Mouse (Mus musculus): ENCODE results near the gene Slc25a11. TPM values are rescaled to one million over a fixed set of nuclear protein-coding genes. Genes with fewer than 3 reads are reported as not detected.

The Slc25a11 gene
- polyA plus RNA-seq, 1 experiment from 2014 or later = 138 TPM

DNA sequence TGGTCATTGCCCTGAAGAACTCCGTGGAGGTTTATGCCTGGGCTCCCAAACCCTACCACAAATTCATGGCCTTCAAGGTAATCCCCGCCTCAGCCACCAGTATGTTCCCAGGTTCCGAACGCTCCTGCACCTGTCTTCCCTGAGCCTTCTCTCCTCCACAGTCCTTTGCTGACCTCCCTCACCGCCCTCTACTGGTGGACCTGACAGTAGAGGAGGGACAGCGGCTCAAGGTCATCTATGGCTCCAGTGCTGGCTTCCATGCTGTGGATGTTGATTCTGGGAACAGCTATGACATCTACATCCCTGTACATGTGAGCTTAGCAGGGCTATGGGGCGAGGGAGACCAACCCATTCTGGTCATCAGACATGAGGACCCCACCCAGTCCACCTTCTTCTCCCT, 34.8 kb downstream of the Slc25a11 start:
- H3K4me3 ChIP-seq (ENCODE audit: low read depth, low read length) = no peak overlapping the region
- no peaks in the 10 kb centered on the region for H3K9me3 ChIP-seq (ENCODE audit: control insufficient read depth, low read length)
- no peak for DNase-seq (ENCODE audit: low spot score)
- H3K27ac ChIP-seq (ENCODE audit: low read depth, low read length) = no peak overlapping the region
- peaks cover 15% of the 10 kb centered on the region; the same call in 1 of the 2 replicates for H3K36me3 ChIP-seq (ENCODE audit: control insufficient read depth, insufficient read depth, low read length)
- 82% methylated on average over 7 of the region's 7 CpGs for WGBS
- no peak overlapping the region for H3K4me2 ChIP-seq (replicated peaks; ENCODE audit: low read depth, low read length)
- peaks cover 6% of the 10 kb centered on the region; the same call in 1 of the 2 replicates for H3K27me3 ChIP-seq (ENCODE audit: control insufficient read depth, insufficient read depth, low read length)
- H3K9ac ChIP-seq (ENCODE audit: low read depth, low read length) = no peak overlapping the region
- H3K4me1 ChIP-seq (replicated peaks; ENCODE audit: control insufficient read depth, insufficient read depth, low read length) = no peaks in the 10 kb centered on the region; the same call in 1 of the 2 replicates
- no peak for ATAC-seq (ENCODE audit: low FRiP score)

DNA sequence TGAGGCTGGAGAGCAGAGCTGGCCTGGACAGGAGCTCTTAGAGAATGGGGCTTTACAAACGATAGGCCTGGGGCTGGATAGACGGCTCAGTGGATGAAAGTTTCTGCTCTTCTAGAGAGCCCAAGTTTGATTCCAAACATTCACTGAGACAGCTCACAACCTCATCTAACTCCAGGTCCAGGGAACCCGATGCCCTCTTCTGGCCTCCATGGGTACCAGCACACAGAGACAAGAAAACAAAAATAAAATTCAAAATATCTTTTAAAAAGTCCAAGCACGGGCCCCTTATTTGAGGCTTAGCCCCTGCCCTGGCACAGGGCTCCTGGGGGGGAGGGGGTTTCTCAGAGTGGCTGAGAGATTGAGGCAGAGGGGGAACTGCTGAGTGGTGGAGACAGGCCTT, 36.5 kb downstream of the Slc25a11 start:
- Histone ChIP-seq H3K4me3 (ENCODE audit: low read depth, low read length) (no peak overlapping the region), H3K4me2 (replicated peaks; ENCODE audit: low read depth, low read length) (no peak overlapping the region), H3K4me1 (replicated peaks; ENCODE audit: control insufficient read depth, insufficient read depth, low read length) (no peaks in the 10 kb centered on the region; the same call in 1 of the 2 replicates), H3K27ac (ENCODE audit: low read depth, low read length) (no peak overlapping the region), H3K27me3 (ENCODE audit: control insufficient read depth, insufficient read depth, low read length) (peaks cover 2% of the 10 kb centered on the region; the same call in 1 of the 2 replicates), H3K9ac (ENCODE audit: low read depth, low read length) (no peak overlapping the region), H3K9me3 (ENCODE audit: control insufficient read depth, low read length) (no peaks in the 10 kb centered on the region), H3K36me3 (ENCODE audit: control insufficient read depth, insufficient read depth, low read length) (peaks cover 15% of the 10 kb centered on the region; the same call in 1 of the 2 replicates)
- DNase-seq (ENCODE audit: low spot score) (no peak), ATAC-seq (ENCODE audit: low FRiP score) (no peak)
- WGBS = 93% methylated on average over 4 of the region's 4 CpGs

DNA sequence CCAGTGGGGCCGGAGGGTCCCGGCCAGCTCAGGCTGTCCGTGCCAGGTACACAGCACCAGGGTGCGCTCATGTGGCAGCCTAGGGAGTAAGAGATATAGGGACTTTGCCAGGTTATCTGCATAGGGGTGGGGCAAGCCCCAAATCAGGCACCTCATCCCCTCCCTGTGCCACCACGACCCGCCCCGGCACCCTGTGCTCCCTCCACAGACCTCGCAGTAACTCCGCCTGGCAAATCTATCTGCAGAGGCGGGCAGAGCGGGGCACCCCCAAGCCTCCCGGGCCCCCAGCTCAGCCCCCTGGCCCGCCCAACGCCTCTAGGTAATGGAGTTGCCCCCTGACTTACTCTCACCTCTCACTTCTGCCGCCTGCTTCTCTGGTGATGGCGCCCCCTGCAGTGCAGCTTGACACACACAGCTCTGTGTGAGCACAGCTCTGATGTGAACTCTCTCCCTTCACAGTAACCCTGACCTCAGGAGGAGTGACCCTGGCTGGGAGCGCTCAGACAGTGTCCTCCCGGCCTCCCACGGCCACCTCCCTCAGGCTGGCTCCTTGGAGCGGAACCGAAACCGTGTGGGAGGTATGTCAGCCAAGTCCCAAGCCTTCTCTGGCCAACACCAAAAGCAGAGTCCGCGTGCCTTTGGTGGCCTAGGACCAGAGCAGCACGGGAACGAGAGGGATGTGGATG, 38.8 kb downstream of the Slc25a11 start:
- no peak for ATAC-seq (ENCODE audit: low FRiP score)
- Histone ChIP-seq H3K9me3 (ENCODE audit: control insufficient read depth, low read length) (no peaks in the 10 kb centered on the region), H3K27ac (ENCODE audit: low read depth, low read length) (no peak overlapping the region), H3K4me1 (replicated peaks; ENCODE audit: control insufficient read depth, insufficient read depth, low read length) (no peaks in the 10 kb centered on the region), H3K9ac (ENCODE audit: low read depth, low read length) (no peak overlapping the region), H3K36me3 (ENCODE audit: control insufficient read depth, insufficient read depth, low read length) (peaks cover 15% of the 10 kb centered on the region; the same call in 1 of the 2 replicates), H3K4me3 (ENCODE audit: low read depth, low read length) (no peak overlapping the region), H3K27me3 (ENCODE audit: control insufficient read depth, insufficient read depth, low read length) (no peaks in the 10 kb centered on the region), H3K4me2 (replicated peaks; ENCODE audit: low read depth, low read length) (no peak overlapping the region)
- DNase-seq (ENCODE audit: low spot score) = peak; percentile 25
- WGBS = 85% methylated on average over 25 of the region's 26 CpGs

DNA sequence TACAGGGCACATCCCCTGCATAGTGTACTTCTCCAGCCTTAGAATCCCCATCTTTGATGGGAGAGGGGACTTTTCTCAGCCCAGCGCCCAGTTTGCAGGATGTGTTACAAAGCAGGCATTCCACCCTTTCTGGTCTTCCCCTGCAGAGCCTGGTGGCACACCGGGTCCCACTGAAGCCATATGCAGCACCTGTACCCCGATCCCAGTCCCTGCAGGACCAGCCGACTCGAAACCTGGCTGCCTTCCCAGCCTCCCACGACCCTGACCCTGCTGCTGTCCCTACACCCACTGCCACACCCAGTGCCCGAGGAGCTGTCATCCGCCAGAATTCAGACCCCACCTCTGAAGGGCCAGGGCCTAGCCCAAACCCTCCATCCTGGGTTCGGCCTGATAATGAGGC, 39.7 kb downstream of the Slc25a11 start:
- Histone ChIP-seq H3K9me3 (ENCODE audit: control insufficient read depth, low read length) (no peaks in the 10 kb centered on the region), H3K4me2 (replicated peaks; ENCODE audit: low read depth, low read length) (no peak overlapping the region), H3K4me3 (ENCODE audit: low read depth, low read length) (no peak overlapping the region), H3K27ac (ENCODE audit: low read depth, low read length) (no peak overlapping the region), H3K36me3 (ENCODE audit: control insufficient read depth, insufficient read depth, low read length) (peaks cover 13% of the 10 kb centered on the region; the same call in 1 of the 2 replicates), H3K4me1 (replicated peaks; ENCODE audit: control insufficient read depth, insufficient read depth, low read length) (no peaks in the 10 kb centered on the region), H3K27me3 (ENCODE audit: control insufficient read depth, insufficient read depth, low read length) (no peaks in the 10 kb centered on the region), H3K9ac (ENCODE audit: low read depth, low read length) (no peak overlapping the region)
- DNase-seq (ENCODE audit: low spot score) (no peak), ATAC-seq (ENCODE audit: low FRiP score) (no peak)
- WGBS = 91% methylated on average over 9 of the region's 9 CpGs

DNA sequence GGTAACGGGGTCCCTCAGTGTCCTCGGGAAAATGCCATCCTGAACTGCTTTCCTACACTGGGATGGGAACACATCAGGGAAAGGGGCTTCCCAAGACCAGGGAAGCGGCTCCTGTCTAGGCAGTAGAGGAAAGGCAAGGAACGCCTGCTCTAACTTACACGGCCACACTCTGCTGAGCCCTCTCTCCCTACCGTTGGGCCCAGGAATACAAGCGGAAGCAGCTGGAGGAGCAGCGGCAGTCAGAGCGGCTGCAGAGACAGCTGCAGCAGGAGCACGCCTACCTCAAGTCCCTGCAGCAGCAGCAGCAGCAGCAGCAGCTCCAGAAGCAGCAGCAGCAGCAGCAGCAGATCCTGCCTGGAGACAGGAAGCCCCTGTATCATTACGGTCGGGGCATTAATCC, 40.6 kb downstream of the Slc25a11 start:
- 76% methylated on average over 12 of the region's 12 CpGs for WGBS
- DNase-seq (ENCODE audit: low spot score) (no peak), ATAC-seq (ENCODE audit: low FRiP score) (no peak)
- Histone ChIP-seq H3K4me1 (replicated peaks; ENCODE audit: control insufficient read depth, insufficient read depth, low read length) (no peaks in the 10 kb centered on the region), H3K27ac (ENCODE audit: low read depth, low read length) (no peak overlapping the region), H3K27me3 (ENCODE audit: control insufficient read depth, insufficient read depth, low read length) (no peaks in the 10 kb centered on the region), H3K4me3 (ENCODE audit: low read depth, low read length) (no peak overlapping the region), H3K9ac (ENCODE audit: low read depth, low read length) (no peak overlapping the region), H3K9me3 (ENCODE audit: control insufficient read depth, low read length) (no peaks in the 10 kb centered on the region), H3K36me3 (ENCODE audit: control insufficient read depth, insufficient read depth, low read length) (peaks cover 13% of the 10 kb centered on the region; the same call in 1 of the 2 replicates), H3K4me2 (replicated peaks; ENCODE audit: low read depth, low read length) (no peak overlapping the region)

DNA sequence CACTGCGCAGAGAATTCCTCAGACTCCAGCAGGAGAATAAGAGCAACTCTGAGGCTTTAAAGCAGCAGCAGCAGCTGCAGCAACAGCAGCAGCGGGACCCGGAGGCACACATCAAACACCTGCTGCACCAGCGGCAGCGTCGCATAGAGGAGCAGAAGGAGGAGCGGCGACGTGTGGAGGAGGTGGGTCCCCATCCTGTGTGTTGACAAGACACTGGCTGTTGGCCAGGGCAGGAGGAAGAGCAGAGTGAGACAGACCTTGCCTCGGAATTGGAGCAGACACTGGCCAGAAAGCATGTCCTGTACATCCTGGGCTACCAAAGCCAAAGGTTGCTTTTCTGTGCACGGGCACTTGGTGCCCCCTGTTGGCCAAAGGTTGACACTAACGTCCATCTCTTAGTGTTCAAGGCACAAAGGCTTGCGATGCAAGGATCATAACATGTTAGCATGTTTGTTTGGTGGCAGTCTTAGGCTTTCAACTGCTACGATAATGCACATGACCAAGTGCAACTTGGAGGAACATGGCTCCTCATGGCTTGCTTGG, 42.2 kb downstream of the Slc25a11 start:
- Histone ChIP-seq H3K27ac (ENCODE audit: low read depth, low read length) (no peak overlapping the region), H3K4me2 (replicated peaks; ENCODE audit: low read depth, low read length) (no peak overlapping the region), H3K9me3 (ENCODE audit: control insufficient read depth, low read length) (no peaks in the 10 kb centered on the region), H3K36me3 (ENCODE audit: control insufficient read depth, insufficient read depth, low read length) (peaks cover 11% of the 10 kb centered on the region; the same call in 1 of the 2 replicates), H3K9ac (ENCODE audit: low read depth, low read length) (no peak overlapping the region), H3K4me1 (replicated peaks; ENCODE audit: control insufficient read depth, insufficient read depth, low read length) (no peaks in the 10 kb centered on the region), H3K4me3 (ENCODE audit: low read depth, low read length) (no peak overlapping the region), H3K27me3 (ENCODE audit: control insufficient read depth, insufficient read depth, low read length) (no peaks in the 10 kb centered on the region)
- no peak for ATAC-seq (ENCODE audit: low FRiP score)
- WGBS = 68% methylated on average over 14 of the region's 14 CpGs
- DNase-seq (ENCODE audit: low spot score) = peak; percentile 86

DNA sequence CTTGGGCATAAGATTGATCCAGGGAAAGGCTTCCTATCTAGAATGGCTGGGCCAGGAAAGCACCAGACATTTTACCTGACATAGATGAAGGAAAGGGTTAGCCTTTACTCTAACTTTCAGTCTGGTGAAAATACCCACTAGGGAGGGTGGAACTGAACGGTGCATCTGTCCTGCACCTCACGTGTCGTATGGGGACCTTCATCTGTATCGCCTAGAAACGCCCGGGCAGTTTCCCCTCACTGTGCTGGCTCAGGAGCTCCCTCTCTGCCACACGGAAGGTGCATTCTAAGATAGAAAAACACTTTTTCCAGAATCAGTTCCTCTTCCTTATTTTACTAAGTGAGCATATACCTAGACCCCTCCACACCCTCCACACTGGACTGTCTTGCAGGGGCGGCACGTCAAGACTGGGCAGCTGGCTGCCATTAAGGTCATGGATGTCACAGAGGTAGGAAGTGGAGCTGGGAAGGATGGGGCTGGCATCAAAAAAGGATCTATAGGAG, 48.8 kb downstream of the Slc25a11 start:
- no peak overlapping the region for H3K4me2 ChIP-seq (replicated peaks; ENCODE audit: low read depth, low read length)
- no peaks in the 10 kb centered on the region for H3K36me3 ChIP-seq (ENCODE audit: control insufficient read depth, insufficient read depth, low read length)
- no peaks in the 10 kb centered on the region for H3K27me3 ChIP-seq (ENCODE audit: control insufficient read depth, insufficient read depth, low read length)
- ATAC-seq (ENCODE audit: low FRiP score) (no peak), DNase-seq (ENCODE audit: low spot score) (no peak)
- H3K27ac ChIP-seq (ENCODE audit: low read depth, low read length) = no peak overlapping the region
- no peaks in the 10 kb centered on the region for H3K9me3 ChIP-seq (ENCODE audit: control insufficient read depth, low read length)
- 85% methylated on average over 9 of the region's 9 CpGs for WGBS
- no peak overlapping the region for H3K9ac ChIP-seq (ENCODE audit: low read depth, low read length)
- H3K4me1 ChIP-seq (replicated peaks; ENCODE audit: control insufficient read depth, insufficient read depth, low read length) = no peaks in the 10 kb centered on the region
- no peak overlapping the region for H3K4me3 ChIP-seq (ENCODE audit: low read depth, low read length)

DNA sequence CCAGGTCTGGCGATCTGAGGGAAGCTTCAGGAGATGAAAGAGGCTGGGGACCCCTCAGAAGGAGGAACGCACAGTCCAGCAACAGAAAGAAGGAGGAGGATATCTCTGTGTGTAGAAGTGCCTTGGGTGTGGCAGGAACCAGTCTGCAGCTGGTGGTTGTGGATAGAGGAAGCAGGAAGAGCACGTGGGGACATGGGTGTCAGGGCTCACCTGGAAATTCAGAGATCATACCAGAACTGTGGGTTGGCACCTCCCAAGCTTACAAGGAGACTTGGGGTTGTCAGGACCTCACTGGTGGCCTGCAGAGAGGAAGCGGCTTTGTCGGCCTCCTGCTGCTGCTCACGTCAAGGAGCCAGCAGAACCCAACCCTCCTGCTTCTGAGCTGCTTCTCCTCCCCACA, 50.0 kb downstream of the Slc25a11 start:
- Histone ChIP-seq H3K4me1 (replicated peaks; ENCODE audit: control insufficient read depth, insufficient read depth, low read length) (no peaks in the 10 kb centered on the region), H3K4me2 (replicated peaks; ENCODE audit: low read depth, low read length) (no peak overlapping the region), H3K9me3 (ENCODE audit: control insufficient read depth, low read length) (no peaks in the 10 kb centered on the region), H3K9ac (ENCODE audit: low read depth, low read length) (no peak overlapping the region), H3K4me3 (ENCODE audit: low read depth, low read length) (no peak overlapping the region), H3K36me3 (ENCODE audit: control insufficient read depth, insufficient read depth, low read length) (no peaks in the 10 kb centered on the region), H3K27me3 (ENCODE audit: control insufficient read depth, insufficient read depth, low read length) (no peaks in the 10 kb centered on the region), H3K27ac (ENCODE audit: low read depth, low read length) (no peak overlapping the region)
- 83% methylated on average over 6 of the region's 6 CpGs for WGBS
- DNase-seq (ENCODE audit: low spot score) (no peak), ATAC-seq (ENCODE audit: low FRiP score) (no peak)

DNA sequence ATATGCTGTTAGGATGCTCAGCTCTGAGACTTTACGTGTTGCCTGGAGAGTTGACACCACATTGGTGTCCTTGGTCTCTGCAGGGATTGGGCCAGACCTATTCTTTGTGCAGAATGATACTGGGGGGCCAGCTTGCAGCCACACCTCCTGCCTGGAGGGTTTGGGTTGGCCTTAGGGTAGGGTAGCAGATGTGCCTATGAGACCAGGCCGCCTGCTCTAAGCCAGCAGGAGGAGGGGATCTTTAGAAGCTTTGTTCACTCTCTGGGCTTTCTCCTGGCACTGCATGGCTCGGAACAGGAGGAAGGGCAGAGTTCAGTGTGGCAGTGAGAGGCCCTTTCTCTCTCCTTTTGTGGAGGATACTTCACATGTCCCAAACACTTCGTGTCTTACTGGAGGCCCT, 51.2 kb downstream of the Slc25a11 start:
- Histone ChIP-seq H3K9me3 (ENCODE audit: control insufficient read depth, low read length) (no peaks in the 10 kb centered on the region), H3K4me1 (replicated peaks; ENCODE audit: control insufficient read depth, insufficient read depth, low read length) (no peaks in the 10 kb centered on the region), H3K27me3 (ENCODE audit: control insufficient read depth, insufficient read depth, low read length) (no peaks in the 10 kb centered on the region), H3K9ac (ENCODE audit: low read depth, low read length) (no peak overlapping the region), H3K4me2 (replicated peaks; ENCODE audit: low read depth, low read length) (no peak overlapping the region), H3K27ac (ENCODE audit: low read depth, low read length) (peak overlapping the region; percentile 44; the same call in 1 of the 2 replicates), H3K4me3 (ENCODE audit: low read depth, low read length) (no peak overlapping the region), H3K36me3 (ENCODE audit: control insufficient read depth, insufficient read depth, low read length) (no peaks in the 10 kb centered on the region)
- DNase-seq (ENCODE audit: low spot score) = no peak
- 61% methylated on average over 4 of the region's 4 CpGs for WGBS
- no peak; the same call in 1 of the 2 replicates for ATAC-seq (ENCODE audit: low FRiP score)
